Mouse (Mus musculus): ENCODE measurements around the gene Anks3. TPM values are rescaled to one million over a fixed set of nuclear protein-coding genes. Genes with fewer than 3 reads are reported as not detected.

Anks3 gene
- polyA plus RNA-seq, 1 experiment from 2014 or later, result 44.4 TPM

- Histone ChIP-seq H3K36me3 (no peaks in the 10 kb centered on the region), H3K9me3 (no peaks in the 10 kb centered on the region), H3K27me3 (ENCODE audit: insufficient read depth, poor library complexity, severe bottlenecking) (no peaks in the 10 kb centered on the region), H3K27ac (no peak overlapping the region), H3K4me1 (peaks cover 5% of the 10 kb centered on the region; the same call in 1 of the 2 replicates), H3K4me3 (no peak overlapping the region)
- WGBS, result 81% methylated on average over 4 of the region's 4 CpGs
- DNase-seq (ENCODE audit: low spot score), result no peak
Observed at GRCm38 (mm10) chr16:4993276-4993675, 29.3 kb upstream of the Anks3 start.

- Histone ChIP-seq H3K27me3 (ENCODE audit: insufficient read depth, poor library complexity, severe bottlenecking) (no peaks in the 10 kb centered on the region), H3K27ac (no peak overlapping the region), H3K36me3 (no peaks in the 10 kb centered on the region), H3K9me3 (no peaks in the 10 kb centered on the region), H3K4me3 (no peak overlapping the region), H3K4me1 (no peaks in the 10 kb centered on the region)
- DNase-seq (ENCODE audit: low spot score), result no peak
- WGBS, result 90% methylated on average over 12 of the region's 12 CpGs
Observed at GRCm38 (mm10) chr16:4984717-4985116, 20.7 kb upstream of the Anks3 start.

GRCm38 (mm10) chr16:4979755-4980380 is 15.9 kb upstream of the Anks3 start:
- Histone ChIP-seq H3K36me3 (no peaks in the 10 kb centered on the region), H3K27me3 (ENCODE audit: insufficient read depth, poor library complexity, severe bottlenecking) (no peaks in the 10 kb centered on the region), H3K9me3 (no peaks in the 10 kb centered on the region), H3K4me1 (peaks cover 13% of the 10 kb centered on the region), H3K27ac (no peak overlapping the region), H3K4me3 (no peak overlapping the region)
- 73% methylated on average over 4 of the region's 4 CpGs for WGBS
- no peak for DNase-seq (ENCODE audit: low spot score)

GRCm38 (mm10) chr16:4978275-4979051 is 14.5 kb upstream of the Anks3 start:
- Histone ChIP-seq H3K27ac (peak overlapping the region; percentile 23), H3K4me3 (no peak overlapping the region), H3K36me3 (no peaks in the 10 kb centered on the region), H3K9me3 (no peaks in the 10 kb centered on the region), H3K27me3 (ENCODE audit: insufficient read depth, poor library complexity, severe bottlenecking) (no peaks in the 10 kb centered on the region), H3K4me1 (peaks cover 13% of the 10 kb centered on the region)
- no peak for DNase-seq (ENCODE audit: low spot score)
- 47% methylated on average over 5 of the region's 5 CpGs for WGBS

GRCm38 (mm10) chr16:4976180-4976579 is 12.2 kb upstream of the Anks3 start:
- no peaks in the 10 kb centered on the region for H3K9me3 ChIP-seq
- 70% methylated on average over 2 of the region's 2 CpGs for WGBS
- H3K4me1 ChIP-seq, result peaks cover 13% of the 10 kb centered on the region
- H3K27me3 ChIP-seq (ENCODE audit: insufficient read depth, poor library complexity, severe bottlenecking), result no peaks in the 10 kb centered on the region
- no peaks in the 10 kb centered on the region for H3K36me3 ChIP-seq
- no peak overlapping the region for H3K4me3 ChIP-seq
- no peak for DNase-seq (ENCODE audit: low spot score)
- H3K27ac ChIP-seq, result no peak overlapping the region

- Histone ChIP-seq H3K27ac (no peak overlapping the region), H3K4me1 (peaks cover 13% of the 10 kb centered on the region), H3K4me3 (no peak overlapping the region), H3K9me3 (no peaks in the 10 kb centered on the region), H3K36me3 (no peaks in the 10 kb centered on the region), H3K27me3 (ENCODE audit: insufficient read depth, poor library complexity, severe bottlenecking) (no peaks in the 10 kb centered on the region)
- DNase-seq (ENCODE audit: low spot score), result no peak
- 81% methylated on average over 5 of the region's 5 CpGs for WGBS
Observed at GRCm38 (mm10) chr16:4974521-4974920, 10.5 kb upstream of the Anks3 start.

GRCm38 (mm10) chr16:4971626-4972025 is 7.6 kb upstream of the Anks3 start:
- Histone ChIP-seq H3K4me1 (no peaks in the 10 kb centered on the region), H3K4me3 (no peak overlapping the region), H3K27me3 (ENCODE audit: insufficient read depth, poor library complexity, severe bottlenecking) (no peaks in the 10 kb centered on the region), H3K36me3 (no peaks in the 10 kb centered on the region; the same call in 1 of the 2 replicates), H3K27ac (no peak overlapping the region), H3K9me3 (no peaks in the 10 kb centered on the region)
- 54% methylated on average over 4 of the region's 4 CpGs for WGBS
- DNase-seq (ENCODE audit: low spot score), result no peak

GRCm38 (mm10) chr16:4969055-4969843 is 5.2 kb upstream of the Anks3 start:
- DNase-seq (ENCODE audit: low spot score), result no peak
- Histone ChIP-seq H3K9me3 (no peaks in the 10 kb centered on the region), H3K27ac (no peak overlapping the region), H3K4me1 (peaks cover 4% of the 10 kb centered on the region; the same call in 1 of the 2 replicates), H3K4me3 (no peak overlapping the region), H3K36me3 (no peaks in the 10 kb centered on the region; the same call in 1 of the 2 replicates), H3K27me3 (ENCODE audit: insufficient read depth, poor library complexity, severe bottlenecking) (no peaks in the 10 kb centered on the region)
- 78% methylated on average over 5 of the region's 5 CpGs for WGBS

- Histone ChIP-seq H3K27me3 (ENCODE audit: insufficient read depth, poor library complexity, severe bottlenecking) (no peaks in the 10 kb centered on the region), H3K9me3 (no peaks in the 10 kb centered on the region), H3K4me3 (no peak overlapping the region), H3K27ac (no peak overlapping the region), H3K36me3 (no peaks in the 10 kb centered on the region; the same call in 1 of the 2 replicates), H3K4me1 (peaks cover 8% of the 10 kb centered on the region; the same call in 1 of the 2 replicates)
- WGBS, result 75% methylated on average over 3 of the region's 3 CpGs
- no peak for DNase-seq (ENCODE audit: low spot score)
Observed at GRCm38 (mm10) chr16:4968426-4968825, 4.4 kb upstream of the Anks3 start.

GRCm38 (mm10) chr16:4965392-4966129 is 1.6 kb upstream of the Anks3 start:
- DNase-seq (ENCODE audit: low spot score), result no peak
- Histone ChIP-seq H3K9me3 (no peaks in the 10 kb centered on the region), H3K36me3 (no peaks in the 10 kb centered on the region; the same call in 1 of the 2 replicates), H3K4me1 (peaks cover 23% of the 10 kb centered on the region), H3K27ac (no peak overlapping the region), H3K4me3 (0 out of 2 replicates have a peak overlapping the region, but pooled peaks have one; percentile 96), H3K27me3 (ENCODE audit: insufficient read depth, poor library complexity, severe bottlenecking) (no peaks in the 10 kb centered on the region)
- 88% methylated on average over 8 of the region's 8 CpGs for WGBS

GRCm38 (mm10) chr16:4964731-4965391 is 856 bp upstream of the Anks3 start:
- DNase-seq (ENCODE audit: low spot score), result no peak
- WGBS, result 23% methylated on average over 13 of the region's 13 CpGs

GRCm38 (mm10) chr16:4963346-4963745 is 659 bp downstream of the Anks3 start:
- WGBS, result 42% methylated on average over 9 of the region's 9 CpGs
- Histone ChIP-seq H3K4me3 (peak overlapping the region; percentile 96), H3K27me3 (ENCODE audit: insufficient read depth, poor library complexity, severe bottlenecking) (no peaks in the 10 kb centered on the region), H3K9me3 (no peaks in the 10 kb centered on the region), H3K4me1 (peaks cover 23% of the 10 kb centered on the region), H3K36me3 (peaks cover 15% of the 10 kb centered on the region), H3K27ac (peak overlapping the region; percentile 85; the same call in 1 of the 2 replicates)
- no peak for DNase-seq (ENCODE audit: low spot score)

More at GRCm38 (mm10) chr16:4964731-4965391, 856 bp upstream of the Anks3 start:
- Histone ChIP-seq H3K4me3 (peak overlapping the region; percentile 96), H3K36me3 (peaks cover 7% of the 10 kb centered on the region), H3K4me1 (peaks cover 23% of the 10 kb centered on the region), H3K27me3 (ENCODE audit: insufficient read depth, poor library complexity, severe bottlenecking) (no peaks in the 10 kb centered on the region), H3K9me3 (no peaks in the 10 kb centered on the region), H3K27ac (peak overlapping the region; percentile 85)

Data from heart, embryonic 10.5 days (tissue).